Mouse (Mus musculus) forebrain, embryonic 15.5 days (tissue): ENCODE measurements around the gene Gbp6. TPM values are rescaled to one million over a fixed set of nuclear protein-coding genes. Genes with fewer than 3 reads are reported as not detected.
"Not testable (repeated sequence)": the region's sequence is repeated elsewhere in the genome, so short reads cannot be mapped to it uniquely, and the experiment has no call there.

Experiments used
- ATAC-seq: fragments of 200-750 bp; cut with Nextera tagmentation; replicated peaks from 2 replicates; pipeline ENCODE4 v1.8.0; 2017; ENCODE audit warnings: mild to moderate bottlenecking, moderate TSS enrichment, moderate library complexity
- H3K27ac ChIP-seq: fragments of 300-500 bp; sonication (generic); replicated peaks from 2 replicates; pipeline ENCODE4 v1.5.1; 2015; ENCODE audit warnings: mild to moderate bottlenecking, inconsistent platforms
- H3K27me3 ChIP-seq: fragments of 300-500 bp; sonication (generic); 2 replicates; pipeline ENCODE4 v1.6.1; 2015; ENCODE audit warnings: inconsistent platforms
- H3K36me3 ChIP-seq: fragments of 300-500 bp; sonication (generic); 2 replicates; pipeline ENCODE4 v1.6.1; 2015; ENCODE audit warnings: mild to moderate bottlenecking, inconsistent platforms
- H3K4me1 ChIP-seq: fragments of 300-500 bp; sonication (generic); 2 replicates; pipeline ENCODE4 v1.6.1; 2015; ENCODE audit warnings: inconsistent platforms
- H3K4me2 ChIP-seq: fragments of 300-500 bp; sonication (generic); replicated peaks from 2 replicates; pipeline ENCODE4 v1.6.1; 2015; ENCODE audit warnings: mild to moderate bottlenecking, inconsistent platforms
- H3K4me3 ChIP-seq: fragments of 300-500 bp; sonication (generic); 2 replicates; pipeline ENCODE4 v1.5.1; 2015; ENCODE audit warnings: mild to moderate bottlenecking, inconsistent platforms
- H3K9ac ChIP-seq: fragments of 300-500 bp; sonication (generic); replicated peaks from 2 replicates; pipeline ENCODE4 v1.6.1; 2015; ENCODE audit warnings: mild to moderate bottlenecking, inconsistent platforms
- H3K9me3 ChIP-seq: fragments of 300-500 bp; sonication (generic); 2 replicates; pipeline ENCODE4 v1.6.1; 2016; ENCODE audit warnings: inconsistent platforms
- WGBS: fragments of 180-500 bp; shearing (Covaris S2); methylation state at CpG from one replicate; pipeline ENCODE4 v1.1.7; 2015; ENCODE audit warnings: mixed read lengths; 5-methylcytosine and 5-hydroxymethylcytosine counted together
- polyA plus RNA-seq: library from polyadenylated mRNA; unstranded; fragments of >200 nt; fragmentation: Nextera tagmentation; extraction: Ambion mirVana; gene quantifications from 2 replicates; pipeline ENCODE4 v1.2.1, GENCODE M21; 2015

The Gbp6 gene
- polyA plus RNA-seq: 1.2 and 1.4 TPM in 2 replicates

DNA sequence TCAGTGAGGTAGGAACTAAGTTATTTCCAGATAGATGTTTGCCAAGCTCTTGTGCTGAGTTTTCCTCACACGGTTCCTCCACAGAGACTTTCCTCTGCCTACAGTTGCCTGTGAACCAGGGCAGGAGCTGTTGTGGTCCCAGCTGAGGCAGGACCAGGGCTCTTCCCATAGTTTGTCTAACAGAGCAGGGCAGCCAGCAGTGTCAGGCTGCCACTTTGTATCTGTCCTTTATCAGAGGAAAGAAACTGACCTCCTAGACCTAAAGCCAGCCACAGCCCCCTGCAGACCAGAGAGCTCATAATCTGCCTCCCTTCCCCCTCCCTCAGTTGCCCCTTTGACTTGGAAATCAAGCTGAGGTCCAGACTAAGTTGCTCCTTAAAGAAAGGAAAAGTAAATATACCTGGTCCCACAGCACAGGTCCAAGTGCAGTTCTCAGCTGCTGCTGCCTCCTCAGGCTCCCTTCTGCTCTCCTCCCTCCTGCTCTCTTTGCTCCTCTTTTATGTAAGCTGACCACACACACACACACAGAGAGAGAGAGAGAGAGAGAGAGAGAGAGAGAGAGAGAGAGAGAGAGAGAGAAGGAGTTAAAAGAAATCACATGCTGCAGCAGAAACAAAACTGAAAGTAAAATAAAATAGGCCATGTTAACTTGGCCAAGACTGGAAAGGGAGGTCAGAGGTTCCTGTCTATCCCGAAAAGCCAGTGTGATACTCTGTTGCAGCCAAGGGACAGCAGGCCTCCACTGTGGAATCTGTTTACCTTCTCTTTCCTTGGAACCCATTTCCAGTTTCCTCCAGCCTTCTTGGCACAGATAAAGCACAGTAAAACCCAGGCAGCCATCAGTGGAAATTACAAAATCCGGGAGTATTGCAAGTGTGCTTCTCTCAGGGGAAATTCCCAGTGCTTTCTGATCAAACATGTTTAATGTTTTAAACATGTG, at the start of gene Gbp6, which contains the start of gene Gm43302:
Gbp6 (minus strand) TSS at position 473 of the 940 bp plus-strand sequence.
Gm43302 (minus strand) TSS at position 470 of the 940 bp plus-strand sequence.
- H3K9ac ChIP-seq, H3K9me3 ChIP-seq, ATAC-seq, H3K36me3 ChIP-seq, H3K27ac ChIP-seq, H3K4me2 ChIP-seq, H3K27me3 ChIP-seq, H3K4me1 ChIP-seq, H3K4me3 ChIP-seq: not testable (repeated sequence)
- 58% methylated on average over 3 of the region's 3 CpGs for WGBS

DNA sequence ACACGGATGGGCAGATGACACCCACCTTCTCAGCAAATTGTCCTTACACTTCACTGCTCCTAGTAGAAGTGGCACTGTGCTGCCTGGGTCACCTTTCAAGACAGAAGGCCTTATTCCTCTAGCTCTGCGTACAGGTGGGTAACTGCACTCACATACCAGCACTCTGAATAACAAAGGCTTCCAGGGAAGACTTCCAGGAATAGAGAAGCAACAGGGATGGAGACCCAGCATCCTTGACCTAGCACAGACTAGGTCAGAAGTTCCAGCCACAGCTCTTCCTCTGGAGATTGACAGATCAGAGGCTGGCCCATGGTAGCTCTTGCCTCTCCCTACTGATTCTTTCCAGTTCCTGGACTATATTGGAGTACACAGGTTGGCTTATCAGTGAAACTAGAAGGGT, 47.8 kb upstream of the Gbp6 start:
- H3K27me3 ChIP-seq: no peaks in the 10 kb centered on the region
- no peak overlapping the region for H3K4me3 ChIP-seq
- 79% methylated on average over 2 of the region's 2 CpGs for WGBS
- H3K9ac ChIP-seq: no peak overlapping the region
- H3K36me3 ChIP-seq: no peaks in the 10 kb centered on the region
- H3K9me3 ChIP-seq: no peaks in the 10 kb centered on the region
- no peak overlapping the region for H3K4me2 ChIP-seq
- H3K27ac ChIP-seq: no peak overlapping the region
- no peak for ATAC-seq
- H3K4me1 ChIP-seq: no peaks in the 10 kb centered on the region

DNA sequence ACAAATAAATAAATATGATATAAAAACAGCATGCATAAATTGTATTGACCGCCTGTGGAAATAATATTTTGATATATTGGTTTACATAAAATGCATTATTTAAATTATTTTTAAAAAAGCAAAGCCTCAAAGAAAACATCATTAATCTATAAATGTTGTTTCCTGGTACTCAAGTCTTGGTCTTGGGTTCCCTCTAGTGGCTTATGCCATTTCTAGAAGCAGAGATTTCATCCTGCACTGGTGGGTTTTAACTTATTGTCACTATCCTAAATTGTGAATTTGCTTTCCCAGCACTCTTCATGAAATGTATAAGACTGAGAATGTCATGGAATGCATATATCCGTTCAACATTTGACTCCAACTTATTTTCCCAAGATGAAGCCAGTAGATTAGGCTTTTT, 29.0 kb upstream of the Gbp6 start:
- H3K4me1 ChIP-seq: no peaks in the 10 kb centered on the region
- 76% methylated on average over 2 of the region's 2 CpGs for WGBS
- no peak for ATAC-seq
- no peak overlapping the region for H3K4me3 ChIP-seq
- no peaks in the 10 kb centered on the region for H3K36me3 ChIP-seq
- no peak overlapping the region for H3K27ac ChIP-seq
- no peaks in the 10 kb centered on the region for H3K9me3 ChIP-seq
- no peak overlapping the region for H3K9ac ChIP-seq
- no peaks in the 10 kb centered on the region for H3K27me3 ChIP-seq
- no peak overlapping the region for H3K4me2 ChIP-seq

DNA sequence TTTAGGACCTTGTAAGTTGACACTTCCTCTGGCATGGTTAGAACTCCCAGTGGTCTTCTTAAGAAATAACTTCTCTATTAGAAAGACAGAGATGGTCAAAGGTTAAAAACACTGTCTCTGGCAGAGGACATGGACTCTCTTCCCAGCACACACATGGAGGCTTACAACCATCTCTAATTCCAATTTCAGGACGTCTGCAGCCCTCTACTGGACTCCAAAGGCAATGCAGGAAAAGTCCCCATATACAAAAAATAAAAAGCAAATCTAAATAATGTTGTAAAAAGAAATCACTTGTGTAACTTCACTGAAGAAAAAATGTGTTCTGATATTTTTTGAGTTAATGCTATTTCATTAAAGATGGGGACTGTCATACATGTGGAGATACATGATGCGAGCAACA, 17.4 kb upstream of the Gbp6 start:
- no peak overlapping the region for H3K4me3 ChIP-seq
- no peaks in the 10 kb centered on the region for H3K27me3 ChIP-seq
- no peaks in the 10 kb centered on the region for H3K36me3 ChIP-seq
- no peak overlapping the region for H3K9ac ChIP-seq
- no peaks in the 10 kb centered on the region for H3K4me1 ChIP-seq
- WGBS: 83% methylated on average over 2 of the region's 2 CpGs
- H3K27ac ChIP-seq: no peak overlapping the region
- no peaks in the 10 kb centered on the region for H3K9me3 ChIP-seq
- H3K4me2 ChIP-seq: no peak overlapping the region
- no peak for ATAC-seq

DNA sequence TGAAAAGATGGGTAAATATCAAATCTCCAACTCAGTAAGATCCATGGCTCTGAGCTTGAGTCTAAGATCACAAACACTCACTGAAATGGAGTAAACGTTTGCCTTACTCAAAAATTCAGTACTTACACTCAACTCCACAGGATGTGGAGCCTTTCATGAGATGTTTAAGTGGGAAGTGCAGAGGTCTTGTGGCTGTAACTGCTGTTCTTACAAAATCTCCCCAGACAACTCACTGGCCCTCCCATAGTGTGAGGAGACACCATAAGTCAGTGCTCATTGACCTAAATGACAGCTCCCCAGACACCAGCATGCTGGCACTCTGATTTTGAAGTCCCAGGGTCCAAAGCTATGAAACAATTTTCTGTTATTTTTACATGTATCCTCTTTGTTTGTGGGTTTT, 15.7 kb upstream of the Gbp6 start:
- not testable (repeated sequence) for ATAC-seq, H3K36me3 ChIP-seq, H3K4me3 ChIP-seq, H3K4me2 ChIP-seq, H3K9me3 ChIP-seq, H3K4me1 ChIP-seq, H3K27me3 ChIP-seq, H3K9ac ChIP-seq, H3K27ac ChIP-seq
- 60% methylated on average over 1 of the region's 1 CpGs for WGBS

DNA sequence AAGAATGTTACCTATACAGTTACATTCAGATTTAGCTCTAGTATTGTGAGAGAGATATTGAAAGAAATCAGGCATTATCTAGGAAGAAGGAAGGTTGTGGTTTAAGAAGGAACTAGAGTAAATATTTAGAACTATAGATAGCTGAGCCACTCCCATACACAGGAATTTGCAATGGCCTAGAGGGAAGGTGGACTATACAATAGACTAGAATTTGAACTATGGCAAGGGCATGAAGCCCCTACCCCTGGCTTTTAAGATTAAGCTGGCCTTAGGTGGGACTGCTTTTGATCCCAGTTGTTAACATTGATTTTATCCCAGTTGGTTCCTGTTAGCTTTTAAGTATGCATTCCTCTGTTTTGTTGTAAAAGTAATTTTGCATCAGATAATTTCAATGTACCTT, 13.4 kb upstream of the Gbp6 start:
- not testable (repeated sequence) for H3K36me3 ChIP-seq, H3K27ac ChIP-seq, ATAC-seq, H3K9me3 ChIP-seq, H3K27me3 ChIP-seq, H3K9ac ChIP-seq, H3K4me2 ChIP-seq, H3K4me3 ChIP-seq, H3K4me1 ChIP-seq

DNA sequence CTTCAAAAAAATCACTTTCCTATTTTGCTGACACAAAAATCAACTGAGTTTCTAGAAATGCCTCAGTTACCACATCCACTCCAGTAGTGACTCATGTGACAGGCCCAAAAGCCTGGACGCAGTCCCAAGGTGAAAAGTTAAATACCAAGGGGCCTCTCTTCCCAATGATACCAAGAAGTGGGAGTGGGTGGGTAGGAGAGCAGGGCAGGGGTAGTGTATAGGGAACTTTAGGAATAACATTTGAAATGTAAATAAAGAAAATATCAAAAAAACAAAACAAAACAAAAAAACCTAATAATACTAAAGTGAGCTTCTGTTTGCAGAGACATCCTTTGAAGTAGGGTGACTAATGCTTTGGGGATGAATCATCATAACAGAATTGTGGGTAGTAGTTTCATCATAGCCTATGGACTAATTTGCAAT, 12.7 kb upstream of the Gbp6 start:
- H3K9me3 ChIP-seq: no peaks in the 10 kb centered on the region
- WGBS: 90% methylated on average over 1 of the region's 1 CpGs
- H3K4me3 ChIP-seq: no peak overlapping the region
- no peaks in the 10 kb centered on the region for H3K4me1 ChIP-seq
- H3K36me3 ChIP-seq: no peaks in the 10 kb centered on the region
- H3K27me3 ChIP-seq: no peaks in the 10 kb centered on the region
- H3K27ac ChIP-seq: no peak overlapping the region
- no peak overlapping the region for H3K9ac ChIP-seq
- ATAC-seq: no peak
- no peak overlapping the region for H3K4me2 ChIP-seq

DNA sequence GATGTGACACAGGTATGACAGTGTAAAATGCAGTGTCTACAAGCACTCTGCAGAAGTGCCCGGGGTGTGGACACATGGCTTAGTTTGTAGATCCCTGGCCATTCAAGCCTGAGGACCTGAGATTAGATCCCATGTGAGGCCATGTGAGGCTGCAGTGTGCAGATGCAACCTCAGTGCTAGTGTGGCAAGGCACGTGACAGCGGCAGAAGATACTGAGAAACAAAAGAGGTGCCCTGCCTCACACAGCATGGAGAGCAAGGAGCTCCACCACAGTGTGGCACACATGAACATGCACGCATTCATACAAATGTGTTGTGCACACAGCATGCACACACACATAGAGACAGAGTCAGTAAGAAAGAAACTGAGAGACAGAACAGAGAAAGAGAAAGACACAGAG, 12.2 kb upstream of the Gbp6 start:
- H3K4me3 ChIP-seq, ATAC-seq, H3K27me3 ChIP-seq, H3K9me3 ChIP-seq, H3K4me2 ChIP-seq, H3K36me3 ChIP-seq, H3K4me1 ChIP-seq, H3K9ac ChIP-seq, H3K27ac ChIP-seq: not testable (repeated sequence)
- 89% methylated on average over 4 of the region's 4 CpGs for WGBS

DNA sequence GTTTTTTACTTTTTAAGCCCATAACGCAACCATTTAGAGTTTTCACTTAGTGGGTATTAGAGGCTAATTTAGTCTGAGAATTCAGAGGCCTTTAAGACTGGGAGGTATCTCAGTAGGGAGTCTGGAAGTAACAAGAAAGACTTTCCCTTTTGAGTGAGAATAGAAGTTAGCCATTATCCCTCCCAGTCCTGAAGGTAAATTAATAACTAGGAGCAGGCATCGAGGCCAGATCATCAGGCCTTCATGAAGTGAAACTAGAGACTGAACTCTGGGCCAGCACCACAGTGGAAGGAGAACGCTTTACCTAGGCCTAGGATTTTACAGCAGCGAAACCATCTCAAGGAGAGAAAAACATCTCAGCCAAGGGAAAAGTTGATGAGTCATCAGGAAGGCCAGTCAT, 8.5 kb upstream of the Gbp6 start:
- Histone ChIP-seq H3K9ac (no peak overlapping the region), H3K36me3 (no peaks in the 10 kb centered on the region), H3K27ac (no peak overlapping the region), H3K4me3 (no peak overlapping the region), H3K4me1 (no peaks in the 10 kb centered on the region), H3K9me3 (no peaks in the 10 kb centered on the region), H3K4me2 (no peak overlapping the region), H3K27me3 (no peaks in the 10 kb centered on the region)
- 57% methylated on average over 4 of the region's 4 CpGs for WGBS
- ATAC-seq: no peak

DNA sequence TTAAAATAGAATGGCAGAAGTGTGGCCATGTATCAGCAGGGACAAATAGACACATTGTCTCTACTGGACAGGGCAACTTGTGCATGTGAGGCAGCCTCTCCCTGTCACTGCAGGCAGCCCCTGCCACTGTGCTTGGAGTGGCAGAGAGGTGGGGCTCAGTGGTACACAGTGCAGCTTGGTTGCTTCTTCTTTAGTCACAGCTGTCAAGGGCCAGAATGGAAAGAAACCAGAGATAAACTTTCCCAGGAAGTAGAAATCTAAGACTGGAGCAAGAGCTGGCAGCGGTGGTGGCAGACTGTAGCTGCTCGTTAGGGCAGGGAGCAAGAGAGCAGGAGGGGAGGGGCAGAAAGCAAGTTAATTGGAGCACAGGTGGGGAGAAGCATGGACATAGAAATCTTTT, 8.0 kb upstream of the Gbp6 start:
- no peaks in the 10 kb centered on the region for H3K27me3 ChIP-seq
- no peak for ATAC-seq
- no peak overlapping the region for H3K4me3 ChIP-seq
- H3K36me3 ChIP-seq: no peaks in the 10 kb centered on the region
- no peak overlapping the region for H3K27ac ChIP-seq
- no peak overlapping the region for H3K4me2 ChIP-seq
- H3K9ac ChIP-seq: no peak overlapping the region
- WGBS: 12% methylated on average over 2 of the region's 2 CpGs
- no peaks in the 10 kb centered on the region for H3K4me1 ChIP-seq
- H3K9me3 ChIP-seq: no peaks in the 10 kb centered on the region

DNA sequence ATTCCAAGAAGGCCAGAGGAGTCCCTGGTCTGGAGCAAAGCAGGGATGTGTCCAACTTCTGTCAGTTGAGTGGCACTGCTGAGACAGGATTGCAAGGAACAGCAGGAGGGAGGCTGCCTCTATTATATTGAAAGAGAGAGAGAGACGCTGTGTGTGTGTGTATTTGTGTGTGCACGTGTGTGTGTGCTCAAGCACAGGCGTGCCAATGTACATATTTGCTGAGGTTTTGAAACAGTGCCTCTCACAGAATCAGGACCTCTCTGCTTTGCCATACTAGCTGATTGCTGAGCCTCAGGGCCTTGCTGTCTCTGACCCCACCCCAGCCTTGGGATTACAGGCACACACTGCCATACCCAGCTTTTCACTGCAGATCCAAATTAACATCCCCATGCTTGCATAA, 2.2 kb upstream of the Gbp6 start:
- Histone ChIP-seq H3K27me3 (no peaks in the 10 kb centered on the region), H3K27ac (no peak overlapping the region), H3K4me2 (no peak overlapping the region), H3K4me3 (no peak overlapping the region), H3K9ac (no peak overlapping the region), H3K9me3 (no peaks in the 10 kb centered on the region), H3K36me3 (no peaks in the 10 kb centered on the region), H3K4me1 (no peaks in the 10 kb centered on the region)
- 80% methylated on average over 3 of the region's 3 CpGs for WGBS
- ATAC-seq: no peak

DNA sequence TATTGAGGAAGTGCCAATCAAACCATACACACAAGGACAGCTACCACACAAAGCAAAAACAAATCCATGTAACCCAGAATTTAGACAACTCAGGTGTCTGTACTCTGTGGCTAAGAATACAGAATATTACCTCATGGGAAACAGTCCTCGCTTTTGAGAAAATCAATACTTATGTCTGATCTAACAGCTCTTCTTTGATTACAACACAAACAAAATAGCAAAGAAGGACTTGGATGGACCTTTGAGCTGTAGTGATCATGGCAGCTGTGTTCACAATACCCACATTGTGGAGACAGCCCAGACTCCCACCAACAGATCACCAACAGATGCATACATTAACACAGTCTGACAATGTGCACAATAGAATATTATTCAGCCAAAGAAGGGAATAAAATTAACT, 1.0 kb downstream of the Gbp6 start:
- Histone ChIP-seq H3K9me3 (no peaks in the 10 kb centered on the region), H3K4me2 (no peak overlapping the region), H3K36me3 (no peaks in the 10 kb centered on the region), H3K4me3 (no peak overlapping the region), H3K9ac (no peak overlapping the region), H3K4me1 (no peaks in the 10 kb centered on the region), H3K27ac (no peak overlapping the region), H3K27me3 (no peaks in the 10 kb centered on the region)
- 84% methylated on average over 1 of the region's 1 CpGs for WGBS
- ATAC-seq: no peak

DNA sequence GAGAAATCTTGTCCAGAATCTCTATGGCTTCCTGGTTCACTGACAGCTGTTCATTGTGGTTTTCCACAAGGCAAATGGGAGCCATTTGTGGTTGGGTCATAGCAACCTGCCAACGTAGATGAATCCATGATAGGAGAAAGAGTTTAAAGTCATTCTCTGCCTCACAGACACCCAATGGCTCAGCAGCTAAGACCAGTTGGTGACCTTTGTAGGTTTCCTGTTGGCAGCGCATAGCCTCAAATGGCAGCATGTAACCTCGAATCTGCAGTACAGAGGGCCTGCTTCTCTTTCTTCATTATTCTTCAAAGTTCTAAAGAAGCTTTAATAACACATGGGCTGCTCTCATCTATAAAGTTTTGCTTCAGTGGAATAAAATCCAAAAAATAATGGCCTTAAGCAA, 2.6 kb downstream of the Gbp6 start:
- not testable (repeated sequence) for ATAC-seq, H3K4me2 ChIP-seq, H3K27me3 ChIP-seq, H3K27ac ChIP-seq, H3K9ac ChIP-seq, H3K4me1 ChIP-seq, H3K4me3 ChIP-seq, H3K9me3 ChIP-seq, H3K36me3 ChIP-seq
- 92% methylated on average over 3 of the region's 3 CpGs for WGBS
